Mouse (Mus musculus): ENCODE results near the gene Vsig10. TPM values are rescaled to one million over a fixed set of nuclear protein-coding genes. Genes with fewer than 3 reads are reported as not detected.

Gene Vsig10
- 1.8 and 2.5 TPM in 2 replicates for polyA plus RNA-seq (2015; fragmentation: Nextera tagmentation; extraction: Ambion mirVana)

DNA sequence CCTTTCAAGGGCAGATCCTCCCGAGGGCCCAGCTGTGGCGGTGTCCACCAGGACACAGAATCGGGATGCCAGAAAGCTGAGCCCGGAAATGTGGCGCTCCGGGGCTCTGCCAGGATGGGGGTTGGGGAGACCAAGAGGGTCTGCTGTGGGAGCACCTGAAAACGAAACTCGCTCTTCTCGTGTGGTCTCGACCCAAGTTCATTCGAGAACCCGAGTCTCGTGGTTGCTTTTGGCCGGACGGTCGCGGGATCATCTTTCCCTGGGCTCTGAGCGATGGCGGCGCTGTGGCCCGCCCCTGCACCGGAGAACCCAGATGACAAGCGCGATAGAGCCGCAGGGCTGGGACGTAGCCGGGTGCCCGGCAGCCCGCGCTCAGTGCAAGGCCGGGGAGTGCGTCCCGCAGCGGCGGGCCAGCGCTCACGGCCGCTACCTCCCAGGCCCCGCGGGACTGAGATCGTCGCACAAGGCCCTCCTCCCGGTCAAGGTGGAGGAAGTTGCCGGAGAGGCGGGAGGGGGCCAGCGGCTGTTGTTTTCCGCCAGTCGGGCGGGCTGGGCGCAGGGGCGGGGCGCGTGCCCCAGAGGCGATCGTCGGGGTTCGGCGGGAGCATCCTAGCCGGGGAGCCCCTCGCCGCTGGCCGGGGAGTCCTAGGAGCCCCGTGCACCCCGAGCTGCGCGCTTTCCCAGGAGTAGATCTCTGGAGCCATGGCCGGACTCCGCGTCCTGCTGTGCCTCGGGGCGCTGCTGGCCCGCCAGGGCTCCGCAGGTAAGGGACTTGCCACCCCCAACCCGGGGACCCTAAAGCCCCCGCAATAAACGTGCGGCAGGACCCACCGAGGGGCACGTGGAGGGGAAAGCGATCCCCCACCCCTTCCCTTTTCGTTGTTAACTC, at the start of gene Vsig10:
TSS of gene Vsig10 (plus strand) at position 343 of the 889 bp plus-strand sequence.
- Histone ChIP-seq H3K4me1 (peaks cover 21% of the 10 kb centered on the region), H3K4me2 (peak within 1 kb of the TSS; percentile 94), H3K36me3 (no peaks in the 10 kb centered on the region), H3K9me3 (replicated peaks) (no peaks in the 10 kb centered on the region), H3K9ac (replicated peaks) (peak within 1 kb of the TSS; percentile 62), H3K27me3 (replicated peaks) (peaks cover 29% of the 10 kb centered on the region), H3K27ac (replicated peaks) (peak within 1 kb of the TSS; percentile 42; the same call in 1 of the 2 replicates), H3K4me3 (replicated peaks) (peak within 1 kb of the TSS; percentile 65)
- WGBS, result under 1% methylated on average over 79 of the region's 81 CpGs
- peak; percentile 70; the same call in 1 of the 2 replicates for ATAC-seq (ENCODE audit: low FRiP score)

DNA sequence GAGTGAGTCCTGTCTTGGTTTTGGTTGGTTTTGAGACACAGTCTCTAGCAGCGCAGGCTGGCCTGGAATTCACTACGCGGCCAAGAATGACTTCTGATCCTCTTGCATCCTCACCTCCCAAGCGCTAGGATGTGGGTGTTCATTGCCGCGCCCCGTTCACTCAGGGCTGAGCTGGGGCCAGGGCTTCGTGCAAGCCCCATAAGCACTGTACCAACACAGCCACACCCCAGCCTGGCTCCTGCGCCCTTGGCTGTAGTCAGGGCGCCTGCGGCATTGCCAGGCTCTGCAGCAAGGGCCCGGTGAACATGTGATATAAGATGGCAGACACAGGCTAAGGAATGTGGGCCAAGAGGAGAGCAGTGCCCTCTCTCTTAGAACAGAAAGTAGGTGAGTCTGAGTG, 49.5 kb upstream of the Vsig10 start:
- Histone ChIP-seq H3K27me3 (replicated peaks) (no peaks in the 10 kb centered on the region), H3K4me2 (no peak overlapping the region)

DNA sequence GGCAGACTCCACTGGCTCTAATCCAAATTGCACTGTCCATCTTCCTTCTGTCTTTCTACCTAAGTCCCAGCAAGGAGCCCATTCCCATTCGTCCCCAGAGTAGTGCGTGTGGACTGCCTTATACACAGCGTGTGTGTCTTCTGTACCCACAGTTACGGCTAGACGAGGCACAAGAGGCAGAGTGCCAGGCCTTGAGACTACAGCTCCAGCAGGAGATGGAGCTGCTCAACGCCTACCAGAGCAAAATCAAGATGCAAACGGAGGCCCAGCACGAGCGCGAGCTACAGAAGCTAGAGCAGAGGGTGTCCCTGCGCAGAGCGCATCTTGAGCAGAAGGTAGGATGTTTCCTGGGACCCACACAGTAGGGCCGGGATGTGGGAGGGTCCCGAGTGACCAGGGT, 46.9 kb upstream of the Vsig10 start:
- H3K27ac ChIP-seq (replicated peaks), result no peak overlapping the region
- no peaks in the 10 kb centered on the region for H3K27me3 ChIP-seq (replicated peaks)
- ATAC-seq (ENCODE audit: low FRiP score), result no peak
- H3K9ac ChIP-seq (replicated peaks), result no peak overlapping the region
- H3K9me3 ChIP-seq (replicated peaks), result no peaks in the 10 kb centered on the region
- 89% methylated on average over 14 of the region's 14 CpGs for WGBS
- H3K4me1 ChIP-seq, result no peaks in the 10 kb centered on the region
- H3K4me3 ChIP-seq (replicated peaks), result no peak overlapping the region
- peaks cover 16% of the 10 kb centered on the region for H3K36me3 ChIP-seq
- no peak overlapping the region for H3K4me2 ChIP-seq

More for the DNA sequence above, 49.5 kb upstream of the Vsig10 start:
- H3K4me1 ChIP-seq, result no peaks in the 10 kb centered on the region
- no peak overlapping the region for H3K4me3 ChIP-seq (replicated peaks)
- no peak for ATAC-seq (ENCODE audit: low FRiP score)
- 96% methylated on average over 12 of the region's 12 CpGs for WGBS
- H3K36me3 ChIP-seq, result peaks cover 39% of the 10 kb centered on the region
- H3K9me3 ChIP-seq (replicated peaks), result no peaks in the 10 kb centered on the region
- no peak overlapping the region for H3K9ac ChIP-seq (replicated peaks)
- H3K27ac ChIP-seq (replicated peaks), result no peak overlapping the region

DNA sequence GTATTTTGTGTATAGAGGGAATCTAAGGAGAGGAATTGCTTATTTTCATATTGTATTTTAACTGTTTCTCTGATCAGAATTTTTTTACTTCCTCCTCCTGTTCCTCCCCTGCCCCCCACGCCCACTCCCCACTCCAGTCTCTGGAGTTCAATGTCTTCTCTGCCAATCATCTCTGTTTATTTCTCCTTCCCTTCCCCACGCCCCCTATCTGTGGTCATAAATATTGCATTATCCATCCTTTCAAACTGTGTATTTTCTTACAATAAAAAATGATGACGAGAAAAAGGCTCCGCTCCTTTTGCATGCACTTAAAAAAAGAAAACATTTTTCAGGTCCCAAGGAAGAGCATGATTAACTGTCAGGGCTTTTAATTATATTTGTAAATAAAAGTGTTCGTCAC, 44.1 kb upstream of the Vsig10 start:
- no peak overlapping the region for H3K4me2 ChIP-seq
- no peaks in the 10 kb centered on the region for H3K9me3 ChIP-seq (replicated peaks)
- no peak overlapping the region for H3K27ac ChIP-seq (replicated peaks)
- no peak overlapping the region for H3K4me3 ChIP-seq (replicated peaks)
- H3K9ac ChIP-seq (replicated peaks), result no peak overlapping the region
- peaks cover 12% of the 10 kb centered on the region for H3K36me3 ChIP-seq
- WGBS, result 61% methylated on average over 5 of the region's 5 CpGs
- ATAC-seq (ENCODE audit: low FRiP score), result no peak
- no peaks in the 10 kb centered on the region for H3K4me1 ChIP-seq
- H3K27me3 ChIP-seq (replicated peaks), result no peaks in the 10 kb centered on the region

DNA sequence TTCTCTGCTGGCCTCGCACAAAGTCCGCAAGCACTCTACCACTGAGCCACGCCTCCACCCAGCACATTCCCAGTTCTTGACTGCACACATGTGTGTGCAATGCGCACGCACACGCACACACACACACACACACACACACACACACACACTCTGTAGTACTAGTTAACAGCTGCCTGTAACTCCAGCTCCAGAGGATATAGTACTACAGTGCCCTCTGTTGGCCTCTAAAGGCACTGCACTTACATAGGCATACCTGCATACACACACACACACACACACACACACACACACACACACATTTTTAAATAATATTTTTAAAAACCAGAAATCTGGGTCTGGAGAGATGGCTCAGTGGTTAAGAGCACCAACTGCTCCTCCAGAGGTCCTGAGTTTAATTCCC, 41.1 kb upstream of the Vsig10 start:
- Histone ChIP-seq H3K4me2 (no peak overlapping the region), H3K27ac (replicated peaks) (no peak overlapping the region), H3K4me3 (replicated peaks) (no peak overlapping the region), H3K4me1 (no peaks in the 10 kb centered on the region), H3K9me3 (replicated peaks) (no peaks in the 10 kb centered on the region), H3K36me3 (peaks cover 22% of the 10 kb centered on the region), H3K9ac (replicated peaks) (no peak overlapping the region), H3K27me3 (replicated peaks) (no peaks in the 10 kb centered on the region)
- 89% methylated on average over 6 of the region's 6 CpGs for WGBS
- no peak for ATAC-seq (ENCODE audit: low FRiP score)

DNA sequence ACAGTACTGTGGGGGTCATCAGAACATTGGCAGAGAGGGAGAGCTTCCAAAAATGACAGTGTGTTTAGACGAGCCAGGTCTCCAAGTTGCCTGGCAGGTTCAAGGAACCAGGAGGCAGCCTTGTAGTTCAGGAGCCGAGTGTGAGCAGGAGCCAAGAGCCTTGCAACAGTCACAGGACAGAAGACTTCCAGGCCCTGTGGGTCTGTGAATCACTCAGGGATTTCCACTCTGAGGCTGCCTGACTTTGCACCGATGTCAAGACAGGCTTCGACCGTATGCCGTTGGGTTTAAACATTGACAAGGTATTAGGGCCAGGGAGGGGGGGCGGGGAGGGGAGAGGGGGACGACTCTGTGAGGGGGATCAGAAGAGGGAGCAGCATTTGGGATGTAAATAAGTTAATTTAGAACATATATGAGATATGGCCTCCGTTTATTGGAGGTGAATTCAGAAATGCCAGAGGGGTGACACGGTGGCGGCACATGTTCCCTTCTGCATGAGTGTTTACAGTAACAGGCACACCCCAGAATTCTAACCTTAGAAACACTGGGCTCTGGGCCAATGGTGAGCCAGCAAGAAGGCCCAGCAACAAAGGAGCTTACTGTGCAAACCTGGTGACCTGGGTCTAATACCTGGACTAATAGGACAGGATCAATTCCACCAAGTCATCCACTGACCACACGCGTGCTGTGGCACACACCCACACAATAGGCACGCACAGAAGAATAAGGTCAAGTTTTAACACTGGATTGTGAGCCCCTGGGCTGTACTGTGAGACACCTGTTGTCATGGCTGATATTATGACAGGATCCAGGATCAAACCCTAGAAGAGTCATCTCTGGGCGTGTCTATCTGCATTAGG, 39.8 kb upstream of the Vsig10 start:
- H3K4me1 ChIP-seq, result peaks cover 3% of the 10 kb centered on the region

DNA sequence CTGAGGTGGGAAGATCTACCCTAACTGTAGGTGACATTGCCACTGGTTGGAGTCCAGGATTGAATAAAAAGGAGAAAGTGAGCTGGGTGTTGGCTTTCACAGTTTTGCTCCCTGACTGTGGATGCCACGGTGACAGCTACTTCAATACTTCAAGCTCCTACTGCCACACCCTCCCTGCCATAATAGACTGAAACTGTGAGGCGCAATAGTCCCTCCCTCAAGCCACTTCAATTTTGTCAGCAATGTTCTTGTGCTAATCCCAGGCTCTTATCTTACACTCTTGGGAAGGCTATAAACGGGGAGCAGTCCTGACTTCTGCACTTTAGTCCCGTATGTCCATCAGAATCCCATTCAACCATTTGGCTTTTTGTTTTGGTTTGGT, 39.2 kb upstream of the Vsig10 start:
- 82% methylated on average over 4 of the region's 4 CpGs for WGBS
- H3K27ac ChIP-seq (replicated peaks), result no peak overlapping the region
- H3K4me1 ChIP-seq, result peaks cover 9% of the 10 kb centered on the region
- H3K4me3 ChIP-seq (replicated peaks), result no peak overlapping the region
- no peaks in the 10 kb centered on the region for H3K9me3 ChIP-seq (replicated peaks)
- H3K4me2 ChIP-seq, result no peak overlapping the region
- no peak overlapping the region for H3K9ac ChIP-seq (replicated peaks)
- ATAC-seq (ENCODE audit: low FRiP score), result no peak
- peaks cover 29% of the 10 kb centered on the region for H3K36me3 ChIP-seq
- H3K27me3 ChIP-seq (replicated peaks), result no peaks in the 10 kb centered on the region

More for the DNA sequence above, 39.8 kb upstream of the Vsig10 start:
- ATAC-seq (ENCODE audit: low FRiP score), result no peak
- Histone ChIP-seq H3K36me3 (peaks cover 23% of the 10 kb centered on the region), H3K9me3 (replicated peaks) (no peaks in the 10 kb centered on the region), H3K27me3 (replicated peaks) (no peaks in the 10 kb centered on the region), H3K9ac (replicated peaks) (no peak overlapping the region), H3K4me3 (replicated peaks) (no peak overlapping the region), H3K4me2 (no peak overlapping the region), H3K27ac (replicated peaks) (no peak overlapping the region)
- 92% methylated on average over 15 of the region's 15 CpGs for WGBS

DNA sequence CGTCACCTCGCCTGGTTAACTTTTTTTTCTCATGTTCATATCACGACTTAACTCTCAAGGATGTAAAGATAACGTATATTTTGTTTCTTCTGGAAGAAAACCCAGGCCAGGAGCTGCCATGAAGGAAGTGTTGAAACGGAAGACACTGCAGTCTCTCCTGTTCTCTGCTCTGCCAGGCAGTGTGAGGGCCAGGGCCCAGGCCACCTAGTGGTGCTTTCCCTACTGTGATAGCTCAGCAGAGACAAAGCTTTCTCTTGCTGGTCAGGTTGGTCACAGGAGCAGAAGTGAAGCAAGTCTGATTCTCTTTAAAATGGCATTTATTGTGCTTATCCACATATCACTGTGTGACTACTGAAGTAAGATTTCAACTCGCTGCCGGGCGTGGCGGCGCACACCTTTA, 37.3 kb upstream of the Vsig10 start:
- Histone ChIP-seq H3K36me3 (peaks cover 31% of the 10 kb centered on the region), H3K4me2 (no peak overlapping the region), H3K27ac (replicated peaks) (no peak overlapping the region), H3K27me3 (replicated peaks) (no peaks in the 10 kb centered on the region), H3K9ac (replicated peaks) (no peak overlapping the region), H3K4me3 (replicated peaks) (no peak overlapping the region), H3K4me1 (peaks cover 27% of the 10 kb centered on the region), H3K9me3 (replicated peaks) (no peaks in the 10 kb centered on the region)
- ATAC-seq (ENCODE audit: low FRiP score), result no peak
- 94% methylated on average over 10 of the region's 10 CpGs for WGBS

DNA sequence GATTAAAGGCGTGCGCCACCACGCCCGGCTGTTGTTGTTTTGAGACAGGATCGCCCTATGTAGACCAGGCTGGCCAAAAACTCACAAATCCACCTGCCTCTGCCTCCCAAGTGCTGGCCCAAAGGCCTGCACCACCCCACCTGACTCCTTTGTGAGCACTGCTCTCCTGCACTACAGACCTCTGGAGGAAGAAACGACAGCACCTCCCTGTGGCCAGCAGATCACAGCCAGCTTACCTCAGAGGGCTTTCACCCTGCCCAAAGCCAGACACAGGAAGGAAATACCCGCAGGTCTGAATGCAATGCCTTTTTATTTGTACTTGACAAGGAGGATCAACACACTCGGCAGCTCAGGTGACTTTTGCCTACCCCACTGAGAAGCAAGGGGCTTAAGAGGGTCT, 36.5 kb upstream of the Vsig10 start:
- H3K9me3 ChIP-seq (replicated peaks), result no peaks in the 10 kb centered on the region
- no peaks in the 10 kb centered on the region for H3K27me3 ChIP-seq (replicated peaks)
- no peak overlapping the region for H3K4me2 ChIP-seq
- no peak overlapping the region for H3K9ac ChIP-seq (replicated peaks)
- no peak overlapping the region for H3K4me3 ChIP-seq (replicated peaks)
- peaks cover 31% of the 10 kb centered on the region for H3K36me3 ChIP-seq
- 88% methylated on average over 8 of the region's 8 CpGs for WGBS
- H3K4me1 ChIP-seq, result peaks cover 29% of the 10 kb centered on the region
- ATAC-seq (ENCODE audit: low FRiP score), result no peak
- no peak overlapping the region for H3K27ac ChIP-seq (replicated peaks)

DNA sequence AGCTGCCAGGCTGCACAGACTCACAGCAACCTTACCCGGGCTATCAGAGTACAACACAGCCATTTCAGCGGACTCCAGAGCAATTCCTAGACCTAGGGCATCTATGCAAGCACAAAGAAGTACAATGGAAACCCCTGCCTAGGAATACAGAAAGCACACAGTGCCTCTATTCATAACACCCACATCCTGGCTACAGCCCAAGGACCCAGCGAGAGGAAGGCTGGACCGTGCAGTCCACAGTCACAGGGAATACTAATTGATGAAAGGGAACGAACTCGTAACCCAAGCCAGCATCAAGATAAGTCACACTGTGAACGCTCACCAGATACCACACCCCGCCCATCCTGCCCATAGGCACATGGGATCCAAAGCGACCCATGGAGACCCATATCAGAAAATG, 34.9 kb upstream of the Vsig10 start:
- Histone ChIP-seq H3K36me3 (peaks cover 31% of the 10 kb centered on the region), H3K27me3 (replicated peaks) (no peaks in the 10 kb centered on the region), H3K27ac (replicated peaks) (peak overlapping the region; percentile 24; the same call in 1 of the 2 replicates), H3K4me3 (replicated peaks) (no peak overlapping the region), H3K9me3 (replicated peaks) (no peaks in the 10 kb centered on the region), H3K4me2 (peak overlapping the region; percentile 7; the same call in 1 of the 2 replicates), H3K9ac (replicated peaks) (no peak overlapping the region), H3K4me1 (peaks cover 38% of the 10 kb centered on the region)
- WGBS, result 65% methylated on average over 9 of the region's 9 CpGs
- ATAC-seq (ENCODE audit: low FRiP score), result no peak

DNA sequence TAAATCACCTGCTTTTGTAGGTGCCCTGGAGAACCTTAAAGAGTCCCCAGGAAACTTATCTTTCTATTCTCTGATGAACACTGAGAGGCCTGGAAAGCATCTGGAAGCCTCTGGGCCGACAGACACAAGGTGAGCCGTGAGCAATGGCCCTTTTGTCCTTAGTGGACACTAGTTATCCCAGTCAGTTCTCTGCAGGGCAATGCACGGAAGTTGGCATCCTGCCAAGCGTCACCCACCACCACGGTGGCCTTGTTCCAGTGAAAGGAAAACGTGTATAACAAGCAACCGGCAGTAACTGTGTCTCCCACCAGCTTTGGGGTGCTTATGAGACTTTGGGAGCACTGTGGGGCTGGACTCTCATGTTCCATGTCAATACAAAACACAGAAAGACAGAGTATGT, 34.2 kb upstream of the Vsig10 start:
- Histone ChIP-seq H3K27me3 (replicated peaks) (no peaks in the 10 kb centered on the region), H3K36me3 (peaks cover 31% of the 10 kb centered on the region), H3K27ac (replicated peaks) (peak overlapping the region; percentile 24; the same call in 1 of the 2 replicates), H3K4me2 (peak overlapping the region; percentile 16; the same call in 1 of the 2 replicates), H3K9ac (replicated peaks) (no peak overlapping the region), H3K4me3 (replicated peaks) (no peak overlapping the region), H3K4me1 (peaks cover 38% of the 10 kb centered on the region), H3K9me3 (replicated peaks) (no peaks in the 10 kb centered on the region)
- WGBS, result 46% methylated on average over 7 of the region's 7 CpGs
- ATAC-seq (ENCODE audit: low FRiP score), result no peak

All from neural tube, embryonic 15.5 days (tissue).